Mouse (Mus musculus): ENCODE results near the gene Bcor.

GRCm38 (mm10) chrX:12155842-12156291, 4.3 kb downstream of the Bcor start:
- TF ChIP-seq POLR2A (IDR thresholded peaks at IDR 0.05; ENCODE audit: insufficient read depth, low read length) (no peak), CTCF (IDR thresholded peaks at IDR 0.05; ENCODE audit: low read depth, low read length) (no peak)

All from ES-Bruce4 (cell line).